Mouse (Mus musculus): ENCODE data around the gene Irf2bp2. TPM values are rescaled to one million over a fixed set of nuclear protein-coding genes. Genes with fewer than 3 reads are reported as not detected.

The Irf2bp2 gene
- total RNA-seq, 2 experiments from 2014 or later: 63.9 to 71.4 TPM

- intact Hi-C loops (cut with DNase I): loop anchor here (5.0 kb wide), 1 partner anchor 39 kb away; no protein-coding TSS in a partner anchor
- no peak for DNase-seq (ENCODE audit: low spot score)
These were observed 42.8 kb downstream of the Irf2bp2 start for GRCm38 (mm10) chr8:126550944-126551357.

DNA sequence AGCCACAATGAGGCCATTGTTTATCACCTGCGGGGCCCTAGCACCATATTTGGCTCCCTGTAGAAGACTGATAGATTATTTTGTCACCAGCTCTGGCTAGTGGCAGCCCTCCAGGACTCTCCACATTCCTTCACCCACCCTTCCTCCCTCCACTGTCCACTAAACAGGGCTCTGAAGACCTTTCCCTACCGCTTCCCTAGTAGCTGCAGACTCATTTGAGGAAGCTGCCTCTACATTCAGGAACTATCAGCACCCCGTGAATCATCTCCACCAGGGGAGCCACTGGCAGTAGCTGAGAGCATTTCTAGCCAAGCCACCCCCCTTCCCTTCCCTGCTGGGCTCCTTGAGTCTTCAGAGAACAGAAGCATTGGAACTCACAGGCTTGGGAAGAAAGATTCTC is 45.9 kb downstream of the Irf2bp2 start:
- intact Hi-C loops (cut with DNase I): no loop called here
- DNase-seq (ENCODE audit: low spot score): peak; percentile 53

- intact Hi-C loops (cut with DNase I): no loop called here
- no peak for DNase-seq (ENCODE audit: low spot score)
These were observed 46.4 kb downstream of the Irf2bp2 start for GRCm38 (mm10) chr8:126547361-126547760.

- intact Hi-C loops (cut with DNase I): no loop called here
- no peak for DNase-seq (ENCODE audit: low spot score)
These were observed 47.3 kb downstream of the Irf2bp2 start for GRCm38 (mm10) chr8:126546480-126546879.

- intact Hi-C loops (cut with DNase I): no loop called here
- no peak for DNase-seq (ENCODE audit: low spot score)
These were observed 50.4 kb downstream of the Irf2bp2 start for GRCm38 (mm10) chr8:126543407-126543806.

GRCm38 (mm10) chr8:126542757-126543156 is 51.0 kb downstream of the Irf2bp2 start:
- DNase-seq (ENCODE audit: low spot score): no peak
- intact Hi-C loops (cut with DNase I): no loop called here

GRCm38 (mm10) chr8:126542090-126542689 is 51.6 kb downstream of the Irf2bp2 start:
- DNase-seq (ENCODE audit: low spot score): no peak
- intact Hi-C loops (cut with DNase I): no loop called here

DNA sequence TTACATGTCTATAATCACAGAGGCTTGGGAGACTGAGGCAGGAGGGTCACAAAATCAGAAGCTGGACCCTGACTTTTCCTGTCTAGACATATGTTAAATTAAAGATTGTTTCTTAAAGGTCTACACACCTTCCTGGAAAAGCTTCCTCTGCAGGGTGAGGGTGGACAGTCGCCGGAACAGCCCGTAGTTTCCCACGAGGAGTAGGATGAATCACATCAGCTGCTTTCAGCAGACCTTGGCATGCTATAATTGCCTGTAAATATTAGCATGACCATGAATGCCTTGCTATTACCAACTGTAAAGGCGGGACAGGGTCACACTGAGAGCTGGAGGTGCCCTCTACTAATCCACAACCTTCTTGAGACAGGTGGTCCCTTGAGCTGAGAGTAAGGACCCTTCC is 53.5 kb downstream of the Irf2bp2 start:
- DNase-seq (ENCODE audit: low spot score): no peak
- intact Hi-C loops (cut with DNase I): no loop called here

GRCm38 (mm10) chr8:126539355-126540093 is 54.3 kb downstream of the Irf2bp2 start:
- intact Hi-C loops (cut with DNase I): no loop called here
- DNase-seq (ENCODE audit: low spot score): peak; percentile 73

- intact Hi-C loops (cut with DNase I): no loop called here
These were observed 55.0 kb downstream of the Irf2bp2 start for GRCm38 (mm10) chr8:126538648-126539354.

More at GRCm38 (mm10) chr8:126538648-126539354, 55.0 kb downstream of the Irf2bp2 start:
- DNase-seq (ENCODE audit: low spot score): no peak

Other genes with a start within 250 kb of the Irf2bp2 start
- 10 to 100 TPM; 24.8 to 26.2 TPM for gene Coa6, start 171.5 kb downstream of the Irf2bp2 start, total RNA-seq (2021)
- 1 to 10 TPM; 4.0 to 5.1 TPM for gene Tarbp1, start 118.9 kb downstream of the Irf2bp2 start, total RNA-seq (2021)